Mouse (Mus musculus): ENCODE measurements around the gene Slc4a10. TPM values are rescaled to one million over a fixed set of nuclear protein-coding genes. Genes with fewer than 3 reads are reported as not detected.

Gene Slc4a10
- total RNA-seq, 1 experiment from 2014 or later: not detected

DNA sequence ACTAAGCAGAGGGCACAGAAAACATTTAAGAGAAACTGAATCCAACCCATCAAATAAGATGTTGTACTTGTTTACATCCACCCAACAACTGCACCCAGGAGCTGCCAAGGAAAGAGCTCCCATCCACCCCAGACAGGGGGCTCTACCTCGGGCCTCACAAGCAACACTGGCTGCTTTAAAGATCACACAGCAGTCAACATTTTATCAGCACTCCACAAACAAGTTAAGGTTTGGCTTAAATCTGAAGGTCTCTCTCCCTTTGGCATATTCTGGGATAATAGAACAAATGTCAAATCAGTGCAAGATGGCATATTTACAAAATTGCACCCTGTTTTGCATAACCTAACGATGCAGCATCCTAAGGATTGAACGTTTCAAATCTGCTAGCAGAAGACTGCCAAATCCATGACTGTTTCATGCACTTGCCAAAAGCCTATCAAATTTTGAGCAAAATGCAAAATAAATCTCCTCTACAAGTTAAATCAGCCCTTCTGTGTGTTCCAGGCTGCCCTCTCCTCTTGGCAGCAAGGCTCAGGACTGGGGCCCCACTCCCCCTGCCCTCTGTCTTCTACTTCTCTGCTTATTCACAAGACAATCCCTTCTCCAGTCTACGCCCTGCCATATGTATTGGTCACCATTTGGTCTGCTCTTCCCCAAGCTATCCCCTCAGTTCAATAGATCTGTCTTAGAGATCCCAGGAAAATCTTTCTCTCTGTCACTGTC is 293.1 kb downstream of the Slc4a10 start:
- no peak for ATAC-seq (replicated peaks; ENCODE audit: insufficient number of reproducible peaks, low FRiP score, low TSS enrichment, poor library complexity, severe bottlenecking)

DNA sequence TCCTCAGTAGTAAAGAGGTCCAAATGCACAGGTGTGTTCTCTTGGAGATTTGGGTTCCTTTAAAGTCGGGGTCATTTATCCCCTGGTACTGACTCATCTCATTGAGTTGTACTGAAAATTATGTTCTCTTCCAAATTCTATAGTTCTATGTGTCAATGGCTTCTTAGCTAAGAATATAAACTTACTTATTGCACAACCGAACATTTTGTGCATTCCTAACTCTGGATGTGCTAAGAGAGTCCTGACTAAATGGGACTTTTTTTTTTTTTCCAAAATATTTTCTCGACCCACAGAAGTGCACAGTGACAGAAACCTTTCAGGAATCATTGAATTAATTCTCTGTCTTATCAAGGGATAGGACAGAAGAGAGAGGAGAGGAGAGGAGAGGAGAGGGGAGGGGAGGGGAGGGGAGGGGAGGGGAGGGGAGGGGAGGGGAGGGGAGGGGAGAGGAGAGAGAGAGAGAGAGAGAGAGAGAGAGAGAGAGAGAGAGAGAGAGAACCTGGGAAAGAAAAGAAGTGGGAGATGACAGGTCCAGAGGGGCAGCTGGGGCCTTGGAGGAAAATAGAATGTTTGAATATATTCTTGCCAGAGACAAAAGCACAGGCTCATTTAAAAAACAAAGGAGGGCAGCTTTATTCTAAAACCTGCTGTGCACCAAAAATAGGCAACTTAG is 294.9 kb downstream of the Slc4a10 start:
- no peak for ATAC-seq (replicated peaks; ENCODE audit: insufficient number of reproducible peaks, low FRiP score, low TSS enrichment, poor library complexity, severe bottlenecking)

DNA sequence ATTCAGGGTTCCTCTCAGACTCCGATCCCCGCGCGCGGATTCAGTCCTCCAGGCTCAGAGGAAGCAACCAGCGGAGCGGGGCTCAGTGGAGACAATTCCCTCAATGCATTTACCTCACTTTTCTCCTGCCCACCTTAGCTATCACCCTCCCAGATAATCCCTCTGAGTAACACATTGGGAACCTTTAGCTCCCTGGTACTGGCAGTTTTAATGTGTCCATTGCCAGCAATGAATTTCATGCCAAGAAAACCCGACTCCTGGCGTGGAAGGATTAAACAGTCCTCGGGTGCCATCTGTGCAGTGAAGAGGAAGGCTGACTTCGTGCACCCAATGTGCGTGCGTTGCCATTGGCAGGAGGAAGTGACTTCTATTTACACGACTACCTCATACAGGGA is 295.5 kb downstream of the Slc4a10 start:
- ATAC-seq (replicated peaks; ENCODE audit: insufficient number of reproducible peaks, low FRiP score, low TSS enrichment, poor library complexity, severe bottlenecking): no peak

DNA sequence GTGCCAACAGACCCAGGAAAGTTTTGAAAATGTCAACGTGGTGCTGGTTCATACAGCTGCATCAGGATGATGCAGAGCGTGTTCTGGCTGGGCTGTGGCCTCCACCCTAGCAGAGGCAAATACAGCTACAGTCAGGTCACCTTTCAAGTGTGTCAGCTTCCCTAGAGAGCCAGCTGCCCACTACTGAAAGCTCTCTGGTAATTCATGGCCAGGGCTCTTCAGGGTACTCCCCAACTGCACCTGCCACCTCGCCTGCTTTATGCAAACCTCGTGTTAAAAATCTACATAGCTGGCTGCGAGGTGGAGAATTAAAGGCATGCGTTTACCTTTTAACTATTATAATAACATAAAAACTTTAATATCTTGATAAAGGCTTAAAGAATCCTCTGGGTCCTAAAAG is 298.1 kb downstream of the Slc4a10 start:
- no peak for ATAC-seq (replicated peaks; ENCODE audit: insufficient number of reproducible peaks, low FRiP score, low TSS enrichment, poor library complexity, severe bottlenecking)

DNA sequence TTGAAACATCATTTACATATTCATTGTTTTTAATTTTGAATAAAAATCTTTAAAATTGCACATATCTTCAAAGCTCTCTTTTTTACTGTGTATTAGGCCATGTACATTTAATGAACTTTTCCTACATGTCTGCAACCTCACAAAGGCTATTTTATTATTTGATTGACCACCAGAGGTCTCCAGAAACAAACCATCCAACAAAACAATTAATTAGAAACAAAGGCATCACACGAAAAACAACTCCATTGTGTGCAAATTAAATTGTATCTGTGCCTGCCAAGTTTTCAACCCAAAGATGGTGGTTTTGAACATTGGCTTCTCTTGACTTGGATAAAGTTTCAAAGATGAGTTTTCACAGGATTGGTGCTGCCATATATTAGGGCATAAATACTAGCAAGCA is 300.5 kb downstream of the Slc4a10 start:
- no peak for ATAC-seq (replicated peaks; ENCODE audit: insufficient number of reproducible peaks, low FRiP score, low TSS enrichment, poor library complexity, severe bottlenecking)

DNA sequence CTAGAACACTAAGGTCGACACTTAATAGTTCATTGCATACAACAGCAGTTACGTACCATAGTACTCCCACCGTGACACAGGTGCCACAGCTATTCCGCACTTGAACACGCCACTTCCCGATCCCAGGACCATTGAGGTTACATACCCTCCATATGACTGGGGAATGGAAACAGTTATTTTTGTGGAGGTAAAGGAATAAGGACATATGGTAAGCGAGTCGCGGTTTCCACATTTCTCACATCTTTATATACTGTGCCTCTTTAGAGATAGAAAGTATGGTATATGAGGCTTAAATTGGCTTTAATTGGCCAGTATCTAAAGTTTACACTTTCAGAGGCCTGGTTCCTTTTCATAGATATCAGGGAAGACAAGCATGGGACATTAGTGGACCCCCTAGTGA is 301.5 kb downstream of the Slc4a10 start:
- ATAC-seq (replicated peaks; ENCODE audit: insufficient number of reproducible peaks, low FRiP score, low TSS enrichment, poor library complexity, severe bottlenecking): no peak

DNA sequence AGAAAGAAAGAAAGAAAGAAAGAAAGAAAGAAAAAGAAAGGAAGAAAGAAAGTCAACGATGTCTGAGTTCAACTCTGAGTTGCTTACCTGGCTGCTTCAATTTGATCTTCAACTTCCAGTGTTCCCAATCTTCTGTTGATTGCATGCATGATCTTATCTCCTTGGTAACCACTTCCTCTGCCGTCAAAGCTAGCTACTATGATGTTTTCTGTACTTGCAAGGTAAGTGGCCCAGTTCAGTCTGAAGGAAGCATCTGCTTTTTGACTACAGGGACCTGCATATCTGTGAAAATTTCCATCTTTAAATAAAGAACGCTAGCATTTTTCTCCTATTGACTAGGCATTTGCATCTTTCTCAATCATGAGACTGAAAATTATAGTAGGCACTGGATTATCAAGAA is 305.8 kb downstream of the Slc4a10 start:
- ATAC-seq (replicated peaks; ENCODE audit: insufficient number of reproducible peaks, low FRiP score, low TSS enrichment, poor library complexity, severe bottlenecking): no peak

DNA sequence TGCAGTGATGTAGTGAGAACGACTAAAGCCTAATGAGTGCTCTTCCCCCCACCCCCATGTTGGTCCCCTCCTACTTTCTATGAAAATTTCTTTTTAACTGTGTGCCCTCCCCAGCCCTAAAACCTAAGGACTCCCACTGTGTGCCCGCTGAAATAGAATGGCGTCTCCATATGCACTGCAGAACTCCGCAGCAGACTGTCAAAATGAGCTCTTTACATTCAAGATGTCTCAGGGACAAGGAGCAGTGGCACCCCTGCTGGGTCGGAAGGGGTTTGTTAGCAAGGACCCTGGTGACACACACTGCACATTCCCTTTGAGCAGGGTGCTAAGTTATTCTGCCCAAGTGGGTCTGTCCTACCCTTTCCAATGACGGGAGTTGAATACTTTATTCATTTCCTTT is 309.5 kb downstream of the Slc4a10 start:
- no peak for ATAC-seq (replicated peaks; ENCODE audit: insufficient number of reproducible peaks, low FRiP score, low TSS enrichment, poor library complexity, severe bottlenecking)

DNA sequence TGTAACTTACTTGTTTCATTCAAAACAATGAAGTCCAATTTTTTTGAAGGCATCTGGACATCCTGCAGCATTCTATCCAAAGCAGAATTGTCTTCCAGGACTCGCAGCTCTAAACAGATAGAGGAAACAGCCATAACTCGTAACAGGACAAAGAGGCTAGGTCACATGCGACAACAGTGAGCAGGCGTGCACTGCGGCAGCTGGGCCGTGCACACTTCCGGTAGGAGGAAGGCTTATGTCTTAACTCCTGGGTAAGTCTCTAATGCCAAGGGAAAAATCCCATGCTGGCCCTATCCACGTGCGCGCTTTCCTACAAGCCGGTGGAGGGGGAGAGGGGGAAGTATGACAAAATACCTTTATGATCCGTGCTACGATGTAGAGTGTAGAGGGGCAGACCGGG is 310.3 kb downstream of the Slc4a10 start:
- ATAC-seq (replicated peaks; ENCODE audit: insufficient number of reproducible peaks, low FRiP score, low TSS enrichment, poor library complexity, severe bottlenecking): no peak

DNA sequence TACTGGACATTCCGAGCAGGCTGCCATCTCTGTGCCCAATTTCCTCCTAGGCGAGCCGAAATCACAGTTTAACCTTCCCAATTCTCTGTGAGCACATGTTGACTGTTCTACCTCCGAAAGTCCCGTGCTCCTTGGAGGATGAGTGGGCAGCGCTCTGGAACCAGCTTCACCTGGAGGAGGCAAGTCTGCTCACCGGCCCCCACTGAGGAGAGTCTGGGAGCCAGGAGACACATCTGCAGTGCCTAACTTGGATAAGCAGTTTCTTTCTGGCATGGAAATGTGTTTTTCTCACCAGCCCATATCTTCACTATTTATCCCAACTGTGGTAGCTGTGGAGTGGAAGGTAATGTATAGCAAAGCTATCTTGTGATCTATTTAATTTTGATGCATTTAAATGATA is 311.0 kb downstream of the Slc4a10 start:
- no peak for ATAC-seq (replicated peaks; ENCODE audit: insufficient number of reproducible peaks, low FRiP score, low TSS enrichment, poor library complexity, severe bottlenecking)

DNA sequence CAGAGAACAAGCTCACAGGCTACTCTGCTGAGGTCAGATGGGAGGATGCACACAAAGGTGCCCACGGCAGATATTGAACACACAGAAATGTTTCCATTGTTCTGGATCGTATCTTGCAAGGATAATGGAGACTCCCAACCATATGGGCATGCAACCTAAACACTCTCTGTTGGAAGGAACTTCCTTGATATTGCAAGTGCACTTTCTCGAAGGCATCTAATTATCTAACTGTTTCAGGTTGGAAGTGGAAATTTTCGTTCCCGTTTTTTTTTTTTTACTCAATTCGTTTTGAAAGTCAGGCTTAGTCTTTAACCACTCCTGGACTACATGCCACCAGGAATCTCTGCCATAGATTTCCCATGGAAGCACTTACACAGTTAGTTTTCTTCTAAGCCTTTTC is 314.6 kb downstream of the Slc4a10 start:
- ATAC-seq (replicated peaks; ENCODE audit: insufficient number of reproducible peaks, low FRiP score, low TSS enrichment, poor library complexity, severe bottlenecking): no peak

DNA sequence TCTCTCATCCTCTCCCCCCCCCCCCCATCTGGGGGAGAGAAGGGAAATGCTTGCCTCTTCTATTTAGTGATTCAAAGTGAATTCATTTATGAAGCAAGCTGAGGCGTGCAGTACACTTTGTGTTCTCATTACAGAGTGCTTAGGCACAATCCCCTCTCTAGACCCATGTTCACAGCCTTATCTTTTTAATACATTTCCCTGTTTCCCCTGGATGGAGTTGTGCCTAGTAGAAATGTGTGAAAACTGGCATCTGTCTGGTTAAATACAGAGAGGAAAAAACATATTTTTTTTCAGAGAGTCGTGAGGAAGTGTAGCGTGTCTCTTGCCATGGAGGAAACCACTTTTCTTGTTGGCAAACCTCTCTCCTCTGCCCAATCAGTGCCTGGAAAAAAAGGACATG is 315.3 kb downstream of the Slc4a10 start:
- no peak for ATAC-seq (replicated peaks; ENCODE audit: insufficient number of reproducible peaks, low FRiP score, low TSS enrichment, poor library complexity, severe bottlenecking)

DNA sequence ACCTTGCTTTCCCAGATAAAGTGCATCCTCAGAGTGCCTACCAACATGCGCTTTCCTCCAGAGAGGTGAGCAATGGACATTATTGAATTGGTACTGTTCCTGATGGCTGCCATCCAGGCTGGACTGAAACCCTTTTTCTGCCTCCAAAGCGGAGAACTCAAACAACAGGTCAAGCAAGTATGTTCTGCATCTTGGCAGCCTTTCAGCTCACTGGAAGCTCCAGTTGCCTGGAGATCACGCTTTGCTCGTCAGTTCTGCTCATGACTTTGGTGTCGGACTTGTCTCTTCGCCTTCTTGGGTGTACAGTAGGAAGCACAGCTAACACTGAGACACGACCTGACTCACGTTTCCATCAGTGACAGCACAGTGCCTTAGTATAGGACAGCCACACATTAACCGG is 315.9 kb downstream of the Slc4a10 start:
- ATAC-seq (replicated peaks; ENCODE audit: insufficient number of reproducible peaks, low FRiP score, low TSS enrichment, poor library complexity, severe bottlenecking): no peak

DNA sequence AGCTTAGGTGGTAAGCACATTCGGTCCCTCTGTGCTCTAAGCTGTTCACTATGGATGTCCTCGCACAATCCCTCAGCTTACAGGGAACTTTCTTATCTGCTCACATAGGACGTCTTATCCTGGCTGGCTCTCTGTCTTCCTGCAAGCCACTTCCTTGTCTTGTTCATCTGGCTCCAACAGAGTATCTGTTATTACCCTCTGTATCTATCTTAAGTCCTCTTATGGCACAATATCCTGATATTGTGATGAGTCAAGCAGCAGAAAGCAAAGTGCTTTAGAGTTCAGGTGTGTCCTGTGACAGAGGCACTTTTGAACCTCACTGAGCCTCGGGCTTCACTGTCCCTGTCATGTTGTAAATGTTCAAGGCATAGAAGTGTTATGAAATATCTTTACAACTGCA is 317.3 kb downstream of the Slc4a10 start:
- ATAC-seq (replicated peaks; ENCODE audit: insufficient number of reproducible peaks, low FRiP score, low TSS enrichment, poor library complexity, severe bottlenecking): no peak

DNA sequence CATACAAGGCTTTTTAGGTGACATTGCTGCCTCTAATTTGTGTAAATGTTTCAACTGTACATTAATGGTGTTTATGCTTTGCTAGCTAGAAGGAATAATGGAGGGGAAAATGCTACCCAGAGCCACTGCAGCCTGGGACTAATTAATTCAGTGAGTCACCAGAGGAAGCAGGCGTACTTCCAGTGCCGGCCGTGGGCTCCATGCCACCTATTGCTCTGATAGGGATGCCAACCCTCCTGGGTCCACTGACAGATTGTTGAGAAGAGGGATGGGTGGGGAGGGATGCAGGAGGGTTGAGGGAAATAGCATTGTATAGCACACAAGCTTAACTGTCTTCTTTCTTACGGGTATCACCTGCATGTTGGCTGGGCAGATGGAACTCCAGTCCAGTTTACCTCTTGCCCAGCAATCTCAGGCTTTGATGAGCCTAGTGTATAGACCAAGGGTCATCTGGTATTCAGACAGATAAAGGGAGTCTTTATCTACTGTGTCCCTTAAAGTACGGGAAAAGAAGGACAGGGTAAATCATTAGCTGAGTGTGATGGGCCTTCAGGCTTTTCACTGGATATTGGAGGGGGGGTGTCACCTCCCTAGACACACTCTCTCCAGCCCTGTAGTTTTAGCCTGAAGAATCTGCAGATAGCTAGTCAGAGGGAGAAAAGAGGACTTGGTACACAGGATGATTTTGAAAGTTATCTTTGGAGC is 322.2 kb downstream of the Slc4a10 start:
- no peak for ATAC-seq (replicated peaks; ENCODE audit: insufficient number of reproducible peaks, low FRiP score, low TSS enrichment, poor library complexity, severe bottlenecking)

DNA sequence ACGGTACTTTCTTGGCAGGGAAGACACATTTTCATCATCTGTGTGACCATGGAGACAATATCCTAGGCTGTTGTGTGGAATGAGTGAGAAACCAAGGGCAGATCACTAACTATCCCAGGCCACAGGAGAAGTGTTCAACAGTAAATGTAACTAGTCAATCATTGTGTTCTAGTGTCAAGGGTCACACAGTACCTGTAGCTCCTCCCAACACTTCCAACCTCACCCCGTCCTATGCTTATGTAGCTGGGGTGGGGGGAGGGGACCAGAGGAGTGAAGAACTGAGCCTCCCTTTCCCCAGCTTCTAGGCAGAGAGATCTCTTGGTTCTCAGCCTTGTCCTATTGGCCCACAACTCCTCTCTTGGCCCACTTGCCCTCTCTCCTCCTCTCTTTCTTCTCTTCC is 323.8 kb downstream of the Slc4a10 start:
- ATAC-seq (replicated peaks; ENCODE audit: insufficient number of reproducible peaks, low FRiP score, low TSS enrichment, poor library complexity, severe bottlenecking): no peak

DNA sequence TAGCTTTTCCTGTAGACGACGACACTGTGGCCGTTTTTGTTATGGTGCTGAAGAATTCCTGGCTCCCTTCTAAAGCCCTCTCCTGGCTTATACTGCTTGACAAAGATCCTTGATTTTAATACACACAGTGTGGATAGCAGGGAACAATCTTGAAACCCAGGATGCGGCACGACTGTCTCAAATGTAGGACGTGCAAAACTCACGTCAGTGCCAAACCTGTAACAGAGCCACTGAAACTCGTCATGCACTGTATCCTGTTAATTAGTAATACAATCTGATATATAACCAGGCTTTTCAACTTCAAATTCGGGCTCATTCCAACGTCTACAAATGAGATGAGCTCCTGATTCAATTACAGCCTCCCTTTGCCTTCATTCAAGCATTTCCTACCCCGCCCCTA is 327.4 kb downstream of the Slc4a10 start:
- ATAC-seq (replicated peaks; ENCODE audit: insufficient number of reproducible peaks, low FRiP score, low TSS enrichment, poor library complexity, severe bottlenecking): no peak

Data from monocyte, adult 5-6 weeks (primary cell).